20 mouse cellular contexts compared by ENCODE assay signal in the genomic region with DNA sequence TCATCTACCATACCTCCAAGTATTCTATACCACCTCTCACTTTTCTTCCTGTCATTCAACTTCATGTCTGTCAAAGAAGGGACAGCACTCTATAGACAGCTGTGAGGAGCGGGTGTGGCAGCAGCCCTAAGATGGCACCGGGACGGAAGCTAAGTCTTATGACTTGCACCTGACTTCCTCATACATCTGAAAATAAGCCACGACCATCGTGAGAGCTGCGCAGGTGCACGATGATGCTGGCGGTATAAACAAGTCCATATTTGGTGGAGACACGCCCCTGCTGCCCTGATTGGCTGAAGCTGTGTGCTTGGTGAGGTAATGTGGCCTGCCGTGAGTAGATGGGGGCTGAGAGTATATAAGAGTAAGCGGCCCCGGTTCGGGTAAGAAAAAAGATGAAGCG.
"Had no signal": no experiment of that assay in that cellular context is flagged by ENCODE, and none has a peak within 500 bp of the region (broad histone marks: within the 10 kb centered on the region; RNA-seq: fewer than 3 reads in every experiment).

No protein-coding gene starts in this region.

- H3K4me1 ChIP-seq: lung, embryonic 15.5 days; midbrain, embryonic 10.5 days; midbrain, embryonic 12.5 days; neural tube, embryonic 15.5 days; stomach, embryonic 15.5 days had no signal

- H3K27ac ChIP-seq: liver, embryonic 14.5 days; lung, embryonic 15.5 days; midbrain, embryonic 10.5 days; midbrain, embryonic 12.5 days; neural tube, embryonic 13.5 days; neural tube, embryonic 15.5 days; stomach, embryonic 15.5 days; stomach, postnatal 0 days had no signal

- H3K27me3 ChIP-seq: lung, embryonic 15.5 days; midbrain, embryonic 12.5 days; neural tube, embryonic 13.5 days; neural tube, embryonic 15.5 days; stomach, embryonic 15.5 days had no signal

- H3K36me3 ChIP-seq: lung, embryonic 15.5 days; midbrain, embryonic 10.5 days; midbrain, embryonic 12.5 days; neural tube, embryonic 13.5 days; neural tube, embryonic 15.5 days; stomach, embryonic 15.5 days had no signal

- DNase-seq: lung, adult 2 months; lung, postnatal 14 days; lung, postnatal 4 days; midbrain, embryonic 14.5 days; retina, postnatal 1 day; right cerebral cortex, postnatal 25 days; right cerebral cortex, postnatal 4 days; spleen, adult 18-20 months; thymus, adult 18-20 months; thymus, postnatal 14 days; thymus, postnatal 36 days had no signal

- H3K4me3 ChIP-seq: lung, embryonic 15.5 days; midbrain, embryonic 10.5 days; midbrain, embryonic 12.5 days; myocyte; neural tube, embryonic 13.5 days; neural tube, embryonic 15.5 days; stomach, embryonic 15.5 days had no signal
